Mouse (Mus musculus): ENCODE results near the gene Naxd.
"Not testable (repeated sequence)": the region's sequence is repeated elsewhere in the genome, so short reads cannot be mapped to it uniquely, and the experiment has no call there.

Naxd gene

GRCm38 (mm10) chr8:11516292-11516691 is 19.0 kb downstream of the Naxd start:
- no peak for DNase-seq

GRCm38 (mm10) chr8:11517366-11518055 is 20.2 kb downstream of the Naxd start:
- DNase-seq = no peak

- peak in 1 of 2 experiments; percentile 24 for DNase-seq
These were observed 20.7 kb downstream of the Naxd start for GRCm38 (mm10) chr8:11518056-11518396.

GRCm38 (mm10) chr8:11518676-11519075 is 21.4 kb downstream of the Naxd start:
- peak; percentile 32 to 33 for DNase-seq

- no peak for DNase-seq
These were observed 26.0 kb downstream of the Naxd start for GRCm38 (mm10) chr8:11523331-11523730.

GRCm38 (mm10) chr8:11530155-11530770 is 33.0 kb downstream of the Naxd start:
- DNase-seq = no peak

- DNase-seq = no peak
These were observed 33.5 kb downstream of the Naxd start for GRCm38 (mm10) chr8:11530849-11531248.

GRCm38 (mm10) chr8:11534494-11534893 is 37.2 kb downstream of the Naxd start:
- no peak for DNase-seq

GRCm38 (mm10) chr8:11539049-11539448 is 41.7 kb downstream of the Naxd start:
- no peak for DNase-seq

- no peak for DNase-seq
These were observed 42.9 kb downstream of the Naxd start for GRCm38 (mm10) chr8:11540182-11540581.

- DNase-seq = no peak
These were observed 44.7 kb downstream of the Naxd start for GRCm38 (mm10) chr8:11542031-11542430.

- no peak for DNase-seq
These were observed 45.6 kb downstream of the Naxd start for GRCm38 (mm10) chr8:11542866-11543265.

- DNase-seq = peak; percentile 78 to 87
These were observed 47.1 kb downstream of the Naxd start for GRCm38 (mm10) chr8:11544386-11544785.

GRCm38 (mm10) chr8:11547063-11547462 is 49.8 kb downstream of the Naxd start:
- no peak for DNase-seq

GRCm38 (mm10) chr8:11549706-11550105 is 52.4 kb downstream of the Naxd start:
- DNase-seq = peak; percentile 77 to 86

- DNase-seq = peak; percentile 93 to 96
These were observed 53.1 kb downstream of the Naxd start, which contains the start of gene Cars2 for GRCm38 (mm10) chr8:11550281-11550948. Gene Cars2, minus strand, starts transcription at chr8:11550783.

- not testable (repeated sequence) for DNase-seq
These were observed 54.2 kb downstream of the Naxd start for GRCm38 (mm10) chr8:11551497-11551896.

- no peak for DNase-seq
These were observed 55.1 kb downstream of the Naxd start for GRCm38 (mm10) chr8:11552390-11552789.

- DNase-seq = peak; percentile 99
These were observed 57.8 kb downstream of the Naxd start, which contains the start of gene Ing1 for GRCm38 (mm10) chr8:11554799-11555719. Gene Ing1, plus strand, starts transcription at chr8:11555571.

- DNase-seq = peak; percentile 99 to 100
These were observed 58.6 kb downstream of the Naxd start for GRCm38 (mm10) chr8:11555720-11556591.

- peak; percentile 77 for DNase-seq
These were observed 59.6 kb downstream of the Naxd start for GRCm38 (mm10) chr8:11556691-11557423.

Data from cerebellum, postnatal 10 days (tissue).